Mouse (Mus musculus) kidney, adult 8-10 months (tissue): Measurements from ENCODE around the gene Dhx58.

Experiments
- DNase-seq, 2 experiments: peaks; one replicate each; pipeline ENCODE4 v3.0.0; 2022

The Dhx58 gene

DNA sequence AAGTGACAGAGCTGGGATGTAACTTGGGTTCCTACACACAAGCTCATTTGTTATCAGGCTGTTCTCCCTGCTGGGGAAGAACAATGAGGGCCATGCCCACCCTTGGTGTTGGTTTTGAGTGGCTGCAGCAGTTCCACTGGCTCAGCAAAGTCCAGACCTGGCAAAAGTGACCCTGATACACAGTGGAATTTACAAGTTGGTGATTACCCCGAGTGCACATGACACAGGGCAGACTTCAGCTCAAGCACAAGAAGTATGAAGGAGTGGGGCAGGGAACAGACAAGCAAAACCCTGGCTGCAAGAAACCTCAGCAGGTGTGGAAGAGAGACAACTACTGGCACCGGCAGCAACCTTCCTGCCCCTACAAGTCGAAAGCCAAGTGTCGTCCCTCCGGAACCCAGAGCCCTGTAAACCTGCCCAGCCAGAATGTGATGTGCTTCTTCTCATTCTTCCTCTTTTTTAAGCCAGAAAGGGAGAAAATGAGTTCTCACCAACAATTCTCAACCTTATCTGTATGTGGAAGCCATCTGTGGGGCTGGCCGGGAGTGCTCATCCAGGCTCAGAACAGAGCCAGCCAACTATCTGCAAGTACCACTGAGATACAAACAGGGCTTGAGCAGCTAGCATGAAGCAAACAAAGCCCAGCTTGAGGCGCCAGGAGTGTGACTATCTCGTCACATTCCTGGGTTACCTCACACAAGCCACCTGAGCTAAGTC, 17.9 kb upstream of the Dhx58 start:
- peak; percentile 81 to 84 for DNase-seq

DNA sequence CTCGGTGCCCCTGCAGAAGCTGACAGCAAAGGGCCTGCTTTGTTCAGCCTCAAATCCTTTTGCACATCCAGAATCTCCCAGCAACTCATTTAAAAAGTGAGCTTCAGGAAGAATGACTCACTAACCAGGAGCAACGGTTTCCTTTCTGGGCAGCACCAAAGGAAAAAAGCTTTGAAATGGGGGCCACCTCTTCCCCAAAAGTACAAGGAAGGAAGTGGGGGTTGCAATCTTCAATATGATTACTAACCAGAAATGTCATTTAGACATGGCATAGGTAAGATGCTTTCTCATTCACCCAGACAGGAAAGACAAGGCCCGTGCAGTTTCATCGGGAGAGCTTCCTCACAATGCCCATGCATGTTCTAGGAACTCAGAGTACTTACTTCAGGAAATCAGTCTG, 17.2 kb upstream of the Dhx58 start:
- no peak for DNase-seq

DNA sequence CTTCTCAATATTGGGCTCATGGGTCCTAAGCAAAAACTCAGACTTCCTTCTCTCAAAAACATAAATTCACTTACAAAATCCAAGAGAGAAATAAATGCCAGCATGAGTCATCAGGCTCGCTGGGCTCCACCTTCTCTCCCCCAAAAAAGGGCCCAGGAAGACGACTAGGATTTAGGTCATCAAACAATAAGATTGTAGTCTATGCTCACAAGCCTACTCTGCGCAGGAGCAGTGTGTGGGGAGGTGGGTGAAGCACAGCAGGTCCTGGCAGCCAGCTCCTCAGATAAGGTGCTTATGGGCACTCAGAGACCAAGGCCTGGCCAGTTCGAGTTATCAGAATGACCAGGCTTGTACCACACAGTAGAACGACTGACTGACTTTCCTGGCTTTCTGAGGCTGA, 16.3 kb upstream of the Dhx58 start:
- DNase-seq, result no peak

DNA sequence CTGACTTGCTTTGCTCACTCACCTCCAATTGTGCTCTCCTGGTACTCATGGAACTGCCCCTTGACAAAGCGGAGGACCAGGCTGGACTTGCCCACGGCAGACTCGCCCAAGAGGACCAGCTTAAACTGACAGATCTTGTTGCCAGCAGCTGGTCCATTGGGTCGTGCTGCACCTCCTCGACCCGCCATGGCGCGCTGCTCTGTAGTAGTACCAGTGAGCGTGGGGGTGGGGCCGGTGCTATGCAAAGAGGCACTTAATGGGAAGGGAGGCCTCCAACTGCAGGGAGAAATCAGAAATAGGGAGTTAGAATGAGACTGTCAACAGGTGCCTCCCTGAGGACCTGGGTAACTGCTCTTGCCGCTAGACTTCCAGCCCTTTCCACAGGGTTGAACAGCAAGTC, 15.8 kb upstream of the Dhx58 start:
- DNase-seq, result no peak

DNA sequence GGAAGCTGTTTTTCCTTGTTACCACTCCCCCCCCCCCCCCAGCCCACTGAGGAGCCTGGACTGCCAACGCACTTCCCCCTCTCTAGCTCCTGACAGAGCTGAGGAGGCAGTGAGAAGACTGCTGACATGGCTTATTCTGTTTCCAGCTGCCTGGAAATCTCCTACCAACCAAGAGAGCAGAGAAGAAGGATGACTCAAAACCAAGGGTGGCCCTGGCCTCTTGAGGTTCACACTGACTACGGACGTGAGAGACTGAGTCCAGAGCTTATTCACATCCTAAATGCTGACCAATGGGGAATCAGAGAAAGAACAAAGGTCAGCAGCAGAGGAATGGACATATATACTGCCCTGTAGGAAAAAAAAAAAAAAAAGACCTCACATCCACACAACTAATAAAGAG, 15.2 kb upstream of the Dhx58 start:
- DNase-seq, result no peak

DNA sequence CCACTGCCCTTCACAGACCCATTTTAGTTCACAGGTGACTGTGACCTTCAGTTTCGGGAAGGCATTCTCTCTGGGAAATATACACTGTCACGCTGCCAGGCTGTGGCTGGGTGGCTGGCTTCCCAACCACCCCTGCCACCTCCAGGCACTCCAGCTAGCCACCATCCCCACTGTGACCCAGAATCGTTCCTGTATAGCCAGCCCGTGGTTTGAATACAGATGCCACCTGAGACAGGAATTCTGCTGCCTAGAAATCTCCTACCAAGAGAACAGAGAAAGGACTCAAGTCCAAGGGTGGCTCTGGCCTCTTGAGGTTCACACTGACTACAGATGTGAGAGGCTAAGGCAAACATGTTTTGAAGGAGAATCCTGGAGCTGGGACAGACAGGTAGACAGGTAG, 14.8 kb upstream of the Dhx58 start:
- no peak for DNase-seq

DNA sequence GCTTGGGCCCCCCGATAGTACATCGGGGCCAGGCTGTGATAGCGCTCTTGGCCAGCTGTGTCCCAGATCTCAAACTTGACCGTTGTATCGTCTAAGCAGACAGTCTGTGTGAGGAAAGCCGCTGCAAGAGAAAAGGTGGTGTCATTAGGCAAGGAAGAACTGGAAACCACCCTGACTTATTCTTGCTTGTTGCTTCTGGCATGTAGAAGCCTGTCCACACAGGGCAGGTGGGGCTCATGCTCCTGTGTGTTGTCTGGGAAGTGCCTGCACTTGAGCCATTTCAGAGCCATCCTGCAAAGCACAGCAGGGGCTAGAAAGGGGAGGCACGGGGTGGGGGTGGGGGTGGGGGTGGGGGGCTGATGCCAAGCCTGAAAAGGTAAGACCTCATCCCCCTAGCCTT, 14.4 kb upstream of the Dhx58 start:
- DNase-seq, result no peak

DNA sequence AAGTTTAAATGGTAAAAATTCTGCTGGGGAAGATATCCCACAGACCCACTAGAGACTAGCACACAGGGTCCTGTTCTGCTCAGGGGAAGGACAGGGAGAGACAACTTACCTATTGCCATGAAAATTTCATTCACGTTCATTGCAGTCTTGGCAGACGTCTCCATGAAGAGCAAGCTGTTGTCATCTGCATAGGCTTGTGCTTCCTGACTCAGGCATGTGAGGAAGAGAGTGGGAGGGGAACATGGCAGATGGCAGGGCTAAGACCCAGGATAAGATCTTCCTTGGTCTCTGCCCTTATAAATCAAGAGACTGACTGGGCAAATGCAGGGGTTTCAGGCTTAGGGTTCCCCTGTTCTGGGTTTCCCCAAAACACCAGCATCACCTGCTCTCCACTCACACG, 12.6 kb upstream of the Dhx58 start:
- DNase-seq, result no peak

DNA sequence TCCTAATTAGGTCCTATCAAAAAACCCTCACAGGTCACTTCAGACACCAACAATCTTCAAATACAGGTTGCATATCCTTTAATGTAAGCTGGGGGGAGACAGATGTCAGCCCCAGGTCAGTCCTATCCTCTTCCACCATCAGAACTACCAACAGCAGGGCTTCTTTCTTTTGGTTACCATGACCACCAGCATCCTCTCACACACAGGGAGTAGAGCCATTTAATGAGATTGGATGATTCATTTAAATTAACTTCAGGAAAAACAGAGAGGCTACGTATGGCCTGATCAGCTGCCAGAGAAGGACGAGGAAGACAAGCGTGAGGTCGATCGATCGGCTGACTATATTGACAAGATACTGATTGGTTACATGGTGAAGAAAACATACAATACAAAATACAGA, 10.9 kb upstream of the Dhx58 start:
- DNase-seq, result no peak

DNA sequence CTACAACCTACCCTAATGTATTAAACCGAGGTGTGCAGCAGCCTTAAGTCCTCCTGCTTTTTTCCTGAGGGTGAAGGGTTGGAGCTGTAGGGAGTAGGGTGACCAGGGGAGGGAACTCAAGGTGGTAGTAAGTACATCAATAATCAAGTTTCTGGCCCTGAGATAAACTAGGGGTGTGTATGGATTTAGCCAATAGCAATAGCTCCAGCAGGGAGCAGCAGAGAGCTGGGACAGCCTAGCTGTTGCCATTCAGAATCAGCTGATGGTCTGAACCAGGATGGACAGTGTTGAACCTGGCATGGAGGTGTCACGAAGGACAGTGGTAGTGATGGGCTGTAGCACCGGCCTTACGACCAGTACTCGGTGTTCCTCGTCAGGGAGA, 10.5 kb upstream of the Dhx58 start:
- peak; percentile 79 to 92 for DNase-seq

DNA sequence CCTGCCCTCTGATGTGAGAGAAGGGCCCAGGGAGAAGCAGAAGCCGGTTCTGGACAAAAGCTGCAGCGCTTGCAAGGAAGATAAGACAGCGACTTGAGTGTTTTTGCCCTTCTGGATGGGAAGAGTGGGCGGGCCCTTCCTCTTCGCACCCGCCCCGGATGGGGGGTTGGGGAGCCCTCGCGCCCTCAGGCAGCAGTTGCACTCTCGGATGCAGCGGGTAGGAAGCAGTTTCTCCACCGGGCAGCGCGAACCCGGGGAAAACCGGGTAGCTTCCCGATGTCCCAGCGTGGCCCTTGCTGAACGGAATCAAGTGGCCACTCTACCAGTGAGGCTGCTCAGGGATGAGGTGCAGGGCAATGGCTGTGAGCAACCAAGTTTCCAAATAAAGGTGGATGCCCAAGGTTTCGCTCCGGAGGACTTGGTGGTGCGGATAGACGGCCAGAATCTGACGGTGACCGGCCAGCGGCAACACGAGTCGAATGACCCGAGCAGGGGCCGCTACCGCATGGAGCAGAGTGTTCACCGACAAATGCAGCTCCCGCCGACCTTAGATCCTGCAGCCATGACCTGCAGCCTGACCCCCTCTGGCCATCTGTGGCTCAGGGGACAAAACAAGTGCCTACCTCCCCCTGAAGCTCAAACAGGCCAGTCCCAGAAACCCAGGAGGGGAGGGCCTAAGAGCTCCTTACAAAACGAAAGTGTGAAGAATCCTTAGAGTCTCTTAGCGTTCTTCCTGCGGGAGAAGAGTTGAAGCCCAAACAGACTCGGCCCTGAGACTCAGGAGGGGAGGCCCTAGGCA, 9.9 kb upstream of the Dhx58 start, which contains the start of gene Hspb9:
TSS of gene Hspb9 (plus strand) at position 116 of the 799 bp plus-strand sequence.
- peak in 1 of 2 experiments; percentile 70 for DNase-seq

DNA sequence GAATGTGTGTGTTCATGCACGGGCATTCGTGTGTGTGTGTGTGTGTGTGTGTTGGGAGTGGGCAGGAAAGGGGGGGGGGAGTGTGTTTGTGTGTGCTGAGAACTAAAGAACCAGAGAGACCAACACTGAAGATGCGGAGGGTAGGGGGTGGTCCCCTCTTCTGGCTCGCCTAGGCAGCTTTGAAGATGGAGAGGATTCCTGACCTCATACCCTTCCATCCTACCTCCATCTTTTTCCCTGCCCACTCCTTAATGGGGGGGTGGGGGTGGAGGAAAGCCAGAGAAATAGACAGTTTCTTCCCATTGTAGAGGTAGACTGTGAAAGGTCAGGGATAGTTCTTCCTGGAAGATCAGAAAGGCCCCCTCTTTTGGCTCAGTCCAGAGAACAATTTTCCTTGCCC, 9.1 kb upstream of the Dhx58 start:
- no peak for DNase-seq

DNA sequence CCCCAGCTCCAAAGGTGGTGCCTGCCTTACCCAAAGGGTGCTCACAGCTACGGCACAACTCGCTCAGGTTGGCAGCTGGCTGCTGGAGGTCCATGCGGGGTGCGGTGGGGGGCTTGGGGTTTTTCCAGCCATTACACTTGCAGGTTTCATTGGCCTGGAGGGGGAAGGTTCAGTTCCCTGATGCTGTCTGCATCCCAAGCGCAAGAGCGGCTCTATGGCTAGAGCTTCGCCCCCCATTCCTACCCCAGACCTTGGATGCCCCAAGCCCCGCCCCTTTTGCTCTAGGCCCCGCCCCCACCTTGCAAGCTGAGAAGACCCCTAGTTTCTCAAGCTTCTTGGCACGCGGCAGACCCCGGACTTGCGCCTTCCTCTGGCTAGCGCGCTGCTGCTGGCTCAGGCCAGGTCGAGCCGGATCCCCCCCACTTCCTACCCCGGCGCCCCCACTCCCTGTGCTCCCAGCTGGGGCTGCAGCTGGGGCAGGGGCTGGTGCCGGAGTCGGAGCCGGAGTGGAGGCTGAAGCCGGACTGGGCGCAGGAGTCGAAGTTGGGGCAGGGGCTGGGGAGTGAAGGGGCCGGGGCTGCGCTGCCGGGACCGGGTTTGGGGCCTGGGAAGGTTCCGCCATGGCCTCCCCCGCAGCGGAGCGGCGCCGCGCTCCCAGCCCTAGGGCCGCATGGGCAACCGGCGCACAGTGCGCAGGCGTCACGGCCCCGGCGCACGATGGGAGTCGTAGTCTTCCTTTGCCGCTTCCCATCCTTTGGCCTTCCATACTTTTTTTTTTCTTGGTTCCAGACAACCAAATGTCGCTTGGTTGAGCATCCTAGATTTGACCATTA, 7.9 kb upstream of the Dhx58 start, which contains the start of gene Kat2a:
TSS of gene Kat2a (minus strand) at position 683 of the 833 bp plus-strand sequence.
- DNase-seq, result peak; percentile 79 to 83

DNA sequence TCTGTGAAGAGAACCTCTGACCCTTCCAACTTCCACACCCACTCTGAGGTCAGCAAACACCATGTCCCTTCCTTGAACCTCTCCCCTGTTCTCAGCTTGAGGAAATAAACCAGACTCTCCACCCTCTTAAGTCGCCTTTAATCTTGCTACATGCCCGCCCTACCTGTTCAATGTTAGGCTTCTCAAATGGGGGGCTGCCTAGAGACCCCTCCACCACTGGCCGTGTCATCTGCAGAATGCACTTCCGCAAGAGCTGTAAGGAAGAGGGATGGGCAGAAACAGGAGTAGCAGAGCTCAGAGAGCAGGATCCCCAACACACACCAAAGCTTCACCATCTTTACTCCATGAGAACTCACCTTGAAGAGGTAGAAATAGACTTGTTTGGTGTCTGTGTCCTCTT, 6.9 kb upstream of the Dhx58 start:
- DNase-seq, result no peak

DNA sequence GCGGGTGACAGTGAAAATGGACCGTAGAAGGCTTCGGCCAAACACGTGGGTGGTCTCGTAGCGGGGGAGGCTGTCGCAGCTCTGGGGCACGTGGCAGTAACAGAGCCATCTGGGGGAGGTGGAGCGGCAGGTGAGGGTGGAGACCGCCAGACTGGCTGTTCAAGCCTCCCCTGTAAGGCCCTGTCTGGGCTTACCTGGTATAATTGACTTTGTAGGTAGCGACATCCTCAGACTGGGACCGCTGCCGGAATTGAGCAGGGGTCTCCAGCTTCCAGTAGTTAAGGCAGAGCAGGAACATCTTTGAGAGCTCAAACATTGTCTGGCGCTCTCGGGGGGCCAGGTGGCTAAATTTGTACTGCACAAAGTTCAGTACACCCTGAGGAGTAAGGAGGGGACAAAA, 6.5 kb upstream of the Dhx58 start:
- no peak for DNase-seq

DNA sequence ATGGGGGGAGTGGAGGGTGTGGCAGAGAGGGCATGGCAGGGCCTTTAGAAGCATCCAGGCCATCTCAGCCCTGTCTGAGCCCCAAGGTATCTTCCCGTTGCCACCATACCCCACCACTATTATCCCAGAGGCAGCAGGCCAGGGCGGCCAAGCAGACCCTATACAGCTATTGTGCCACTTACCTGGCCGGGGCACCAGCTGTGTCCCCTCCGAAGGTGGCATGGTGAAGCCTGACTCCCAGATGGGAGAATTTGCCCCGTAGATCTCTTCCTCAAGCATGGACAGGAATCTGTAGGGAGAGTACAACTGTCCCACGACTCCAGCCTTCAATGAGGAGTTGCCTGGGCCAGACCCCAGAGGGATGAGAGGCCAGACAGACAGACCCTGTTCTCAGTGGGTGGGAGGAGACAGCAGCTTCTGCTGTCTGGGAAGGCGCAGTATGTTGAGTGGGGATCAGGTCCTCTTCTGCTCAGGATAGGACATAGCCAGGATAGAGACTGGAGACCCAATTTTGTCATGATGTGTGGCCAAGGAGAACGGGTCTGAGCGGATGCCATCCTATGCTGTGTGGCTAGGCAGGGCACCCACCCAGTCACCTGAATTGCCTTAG, 5.2 kb upstream of the Dhx58 start:
- DNase-seq, result no peak

DNA sequence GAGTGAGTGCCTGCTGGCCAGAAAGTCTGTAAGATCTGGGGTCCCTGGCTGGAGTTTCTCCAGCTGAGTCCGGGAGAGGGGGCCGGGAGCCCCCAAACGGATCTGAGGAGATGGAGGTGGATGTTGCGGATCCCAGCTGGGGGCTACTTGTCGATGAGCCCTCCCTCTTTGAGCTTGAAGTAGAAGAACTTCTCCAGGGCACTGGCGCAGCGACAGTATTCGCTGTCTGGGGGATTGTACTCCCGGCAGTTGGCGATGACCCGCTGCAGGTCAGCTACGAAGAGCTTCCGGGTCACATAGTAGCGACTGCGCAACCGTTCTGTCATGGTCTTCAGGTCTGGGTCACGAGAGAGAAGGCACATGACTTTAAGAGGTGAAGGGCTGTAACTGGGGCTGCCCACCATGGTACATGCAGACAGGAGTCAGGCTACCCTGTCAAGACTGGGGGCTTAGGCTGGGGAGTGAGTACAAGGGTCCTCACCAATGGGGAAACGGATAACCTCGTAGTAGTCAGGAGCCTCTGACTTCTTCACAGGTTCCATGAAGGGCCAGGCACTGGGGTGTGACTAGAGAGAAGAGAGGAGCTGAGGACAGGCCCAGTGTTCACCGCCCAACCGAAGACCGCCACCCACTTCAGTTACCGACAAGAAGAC, 1.1 kb upstream of the Dhx58 start:
- DNase-seq, result no peak

DNA sequence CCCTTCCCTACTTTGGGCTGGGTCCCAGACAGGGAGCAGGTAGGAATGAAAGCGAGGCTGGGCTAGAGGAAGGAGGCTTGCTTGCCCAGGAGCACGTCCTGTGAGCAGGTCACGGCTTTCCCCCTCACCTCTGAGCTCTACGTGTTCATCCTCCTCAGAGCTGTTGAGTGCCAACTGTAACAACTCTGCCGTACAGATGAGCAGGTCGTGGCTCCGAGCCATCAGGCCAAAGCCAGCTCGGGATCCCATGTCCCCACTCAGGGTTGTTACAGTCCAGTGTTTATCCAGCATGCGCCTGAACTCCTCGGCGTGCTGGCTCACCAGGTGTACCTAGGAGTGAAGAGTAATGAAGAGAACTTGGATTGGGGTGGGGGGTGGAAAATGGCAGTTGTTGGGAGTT, 705 bp downstream of the Dhx58 start:
- DNase-seq, result peak in 1 of 2 experiments; percentile 63

DNA sequence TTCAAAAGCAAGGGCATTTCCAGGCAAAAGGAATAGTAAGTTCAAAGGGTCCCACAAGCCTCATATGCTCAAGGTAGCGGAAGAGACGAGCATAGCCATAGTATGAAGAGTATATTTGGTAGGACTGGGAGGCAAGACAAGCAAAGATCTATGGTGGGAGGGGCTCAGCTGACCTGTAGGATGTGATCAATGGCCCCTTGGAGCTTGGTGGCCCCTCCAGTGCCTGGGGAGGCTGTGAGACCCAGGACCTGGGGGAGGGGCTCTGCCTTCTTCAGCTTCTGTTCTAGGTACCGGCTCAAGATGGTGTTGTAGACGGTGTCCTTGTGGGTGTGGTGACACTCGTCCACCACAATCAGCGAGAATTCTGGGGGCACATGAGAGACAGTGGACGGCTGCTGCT, 1.2 kb downstream of the Dhx58 start:
- DNase-seq, result no peak

DNA sequence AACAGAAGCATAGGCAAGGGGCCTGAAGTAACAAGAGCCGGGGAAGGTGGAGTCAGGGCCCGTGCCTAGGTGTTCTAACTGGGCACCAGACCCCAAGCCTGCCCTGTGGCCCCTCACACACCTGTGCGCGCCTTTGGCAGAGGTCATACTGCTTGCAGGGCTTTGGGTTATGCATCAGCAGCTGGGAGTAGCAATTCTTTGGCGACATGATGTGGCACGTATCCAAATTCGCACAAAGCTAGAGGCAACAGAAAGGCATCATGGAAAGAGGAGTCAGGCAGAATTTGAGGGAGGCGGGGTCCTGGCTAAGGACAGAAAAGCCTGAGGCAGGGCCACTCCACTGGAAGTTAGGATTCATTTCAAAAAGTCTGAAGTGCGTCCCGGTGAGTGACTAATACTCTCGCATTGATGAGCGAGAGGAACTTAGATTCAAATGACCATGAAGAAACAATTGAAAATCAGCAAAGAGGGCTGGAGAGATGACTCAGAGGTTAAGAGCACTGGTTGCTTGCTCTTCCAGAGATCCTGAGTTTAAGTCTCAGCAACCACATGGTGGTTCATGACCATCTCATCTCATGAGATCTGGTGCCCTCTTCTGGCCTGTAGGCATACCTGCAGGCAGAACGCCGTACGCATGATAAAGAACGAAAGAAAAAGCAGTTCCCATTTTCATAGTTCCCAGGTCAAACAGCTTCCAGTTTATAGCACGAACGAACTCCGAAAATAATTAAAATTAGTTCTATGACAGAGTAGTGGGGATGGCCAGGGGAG, 1.8 kb downstream of the Dhx58 start:
- DNase-seq, result peak in 1 of 2 experiments; percentile 63

DNA sequence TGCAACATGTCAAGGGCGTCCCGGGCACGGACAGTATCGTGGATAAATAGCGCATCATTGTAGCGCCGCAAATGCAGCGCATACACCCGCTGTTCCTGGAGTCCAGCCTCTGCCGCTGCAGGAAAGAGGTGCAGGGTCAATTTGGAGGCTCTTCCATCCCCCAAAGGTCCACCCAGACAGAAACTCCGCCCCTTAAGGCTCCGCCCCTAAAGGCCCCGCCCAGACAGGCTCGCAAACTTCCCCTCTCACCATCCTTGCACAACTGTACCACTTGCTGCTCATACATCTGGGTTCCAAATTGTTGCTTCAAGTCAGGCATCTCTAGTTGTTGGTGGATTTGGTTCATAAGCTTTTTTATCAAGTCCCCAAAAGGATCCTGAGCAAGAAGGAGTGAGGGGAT, 2.8 kb downstream of the Dhx58 start:
- DNase-seq, result peak in 1 of 2 experiments; percentile 50

DNA sequence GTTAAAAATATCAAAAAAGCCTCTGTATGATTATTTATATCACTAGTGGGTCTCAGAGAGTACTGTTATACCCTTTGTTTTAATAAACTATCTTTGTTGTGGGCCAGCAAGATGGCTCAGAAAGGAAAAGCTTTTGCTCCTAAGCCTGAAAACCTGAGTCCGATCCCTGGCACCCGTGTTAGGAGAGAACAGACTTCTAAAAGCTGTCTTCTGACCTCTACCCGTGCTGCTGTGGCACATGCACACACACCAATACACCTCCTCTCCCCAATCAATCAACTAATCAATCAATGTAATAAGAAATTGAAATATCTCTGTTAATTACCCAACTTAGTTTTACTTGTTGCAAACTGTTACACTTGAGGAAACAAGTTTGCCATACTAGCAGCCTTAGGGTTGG, 3.4 kb downstream of the Dhx58 start:
- DNase-seq, result no peak
